Mouse (Mus musculus) urinary bladder, postnatal 10 days (tissue): Measurements from ENCODE around the gene Ank3.

Experiments
- DNase-seq: peaks from one replicate; pipeline ENCODE4 v3.0.0; 2022; ENCODE audit warnings: low spot score

Ank3 gene

GRCm38 (mm10) chr10:69535931-69536200, 137.3 kb downstream of the Ank3 start:
- DNase-seq: no peak

- no peak for DNase-seq
Measured at GRCm38 (mm10) chr10:69536372-69537075, 138.0 kb downstream of the Ank3 start.

- no peak for DNase-seq
Measured at GRCm38 (mm10) chr10:69538236-69538635, 139.7 kb downstream of the Ank3 start.

- DNase-seq: no peak
Measured at GRCm38 (mm10) chr10:69542439-69542838, 143.9 kb downstream of the Ank3 start.

- no peak for DNase-seq
Measured at GRCm38 (mm10) chr10:69543876-69544620, 145.5 kb downstream of the Ank3 start.

GRCm38 (mm10) chr10:69544653-69545052, 146.1 kb downstream of the Ank3 start:
- DNase-seq: no peak

- no peak for DNase-seq
Measured at GRCm38 (mm10) chr10:69545936-69546335, 147.4 kb downstream of the Ank3 start.

- no peak for DNase-seq
Measured at GRCm38 (mm10) chr10:69546643-69547042, 148.1 kb downstream of the Ank3 start.

GRCm38 (mm10) chr10:69548771-69549170, 150.2 kb downstream of the Ank3 start:
- no peak for DNase-seq

- no peak for DNase-seq
Measured at GRCm38 (mm10) chr10:69549221-69549620, 150.6 kb downstream of the Ank3 start.

- DNase-seq: no peak
Measured at GRCm38 (mm10) chr10:69550824-69551223, 152.3 kb downstream of the Ank3 start.

- no peak for DNase-seq
Measured at GRCm38 (mm10) chr10:69553091-69553490, 154.5 kb downstream of the Ank3 start.

GRCm38 (mm10) chr10:69555592-69555991, 157.0 kb downstream of the Ank3 start:
- DNase-seq: no peak

- DNase-seq: no peak
Measured at GRCm38 (mm10) chr10:69556278-69556677, 157.7 kb downstream of the Ank3 start.

- DNase-seq: no peak
Measured at GRCm38 (mm10) chr10:69560237-69560636, 161.7 kb downstream of the Ank3 start.

GRCm38 (mm10) chr10:69562931-69563330, 164.4 kb downstream of the Ank3 start:
- DNase-seq: no peak

GRCm38 (mm10) chr10:69565052-69565451, 166.5 kb downstream of the Ank3 start:
- DNase-seq: no peak

GRCm38 (mm10) chr10:69568976-69569375, 170.4 kb downstream of the Ank3 start:
- DNase-seq: no peak

- DNase-seq: no peak
Measured at GRCm38 (mm10) chr10:69569740-69570139, 171.2 kb downstream of the Ank3 start.

- DNase-seq: no peak
Measured at GRCm38 (mm10) chr10:69570466-69571288, 172.1 kb downstream of the Ank3 start.

- DNase-seq: no peak
Measured at GRCm38 (mm10) chr10:69571422-69571821, 172.8 kb downstream of the Ank3 start.

- no peak for DNase-seq
Measured at GRCm38 (mm10) chr10:69571972-69572371, 173.4 kb downstream of the Ank3 start.

GRCm38 (mm10) chr10:69573054-69573453, 174.5 kb downstream of the Ank3 start:
- no peak for DNase-seq
